13 mouse cellular contexts compared by ENCODE assay signal in the genomic region with DNA sequence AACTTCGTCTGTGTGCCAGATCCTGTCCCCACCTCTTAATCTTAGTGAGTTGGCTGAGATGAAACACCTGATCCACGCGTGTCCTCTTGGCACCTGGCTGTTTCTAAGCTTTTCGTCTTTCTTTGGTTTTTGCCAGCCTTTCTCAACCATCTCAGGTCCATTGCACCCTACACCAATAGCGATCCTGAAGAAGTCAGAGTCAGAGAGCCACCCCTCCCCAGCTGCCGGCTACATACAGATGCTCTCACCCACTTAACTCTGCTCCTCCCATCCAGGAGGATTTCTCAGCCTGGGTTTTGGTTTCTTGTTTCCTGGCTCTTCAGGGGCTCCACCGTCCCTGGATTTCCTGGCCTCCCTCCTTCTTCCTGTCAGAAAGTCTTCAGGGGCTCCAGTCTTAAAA.
"Had no signal": no experiment of that assay in that cellular context is flagged by ENCODE, and none has a peak within 500 bp of the region (broad histone marks: within the 10 kb centered on the region; RNA-seq: fewer than 3 reads in every experiment).

No protein-coding gene starts in this region.

- H3K27me3 ChIP-seq: liver, embryonic 15.5 days had no signal

- H3K9ac ChIP-seq: limb, embryonic 12.5 days; liver, embryonic 12.5 days; liver, embryonic 15.5 days had no signal

- H3K4me2 ChIP-seq: limb, embryonic 12.5 days; liver, embryonic 12.5 days; liver, embryonic 15.5 days; midbrain, embryonic 11.5 days had no signal

- DNase-seq: kidney, adult 2 months; kidney, postnatal 25 days; layer of hippocampus, adult 9-11 months; midbrain, embryonic 14.5 days; thymus, adult 18-20 months; thymus, postnatal 14 days had no signal

- H3K36me3 ChIP-seq: limb, embryonic 12.5 days; liver, embryonic 12.5 days; liver, embryonic 15.5 days had no signal

- H3K4me3 ChIP-seq: layer of hippocampus, adult 2 months; left cerebral cortex, adult 2 months; limb, embryonic 12.5 days; liver, embryonic 12.5 days; liver, embryonic 15.5 days had no signal

- H3K9me3 ChIP-seq: limb, embryonic 12.5 days; liver, embryonic 12.5 days; liver, embryonic 15.5 days had no signal

- H3K27ac ChIP-seq: kidney, postnatal 0 days; layer of hippocampus, adult 2 months; left cerebral cortex, adult 2 months; limb, embryonic 12.5 days; liver, embryonic 12.5 days; liver, embryonic 15.5 days had no signal
